Mouse (Mus musculus) hindbrain, embryonic 16.5 days (tissue): ENCODE results near the gene Acadvl. TPM values are rescaled to one million over a fixed set of nuclear protein-coding genes. Genes with fewer than 3 reads are reported as not detected.
"Not testable (repeated sequence)": the region's sequence is repeated elsewhere in the genome, so short reads cannot be mapped to it uniquely, and the experiment has no call there.

Experiments used
- ATAC-seq: fragments of 200-750 bp; cut with Nextera tagmentation; 2 replicates; pipeline ENCODE4 v1.8.0; 2017; ENCODE audit warnings: moderate TSS enrichment, moderate library complexity
- H3K27ac ChIP-seq: fragments of 300-500 bp; sonication (generic); 2 replicates; pipeline ENCODE4 v1.5.1; 2014; ENCODE audit warnings: low read depth, mild to moderate bottlenecking, control low read depth, low read length, moderate library complexity
- H3K27me3 ChIP-seq: fragments of 300-500 bp; sonication (generic); replicated peaks from 2 replicates; pipeline ENCODE4 v1.6.1; 2014; ENCODE audit warnings: low read length; ENCODE audit not compliant: control insufficient read depth, insufficient read depth
- H3K36me3 ChIP-seq: fragments of 300-500 bp; sonication (generic); 2 replicates; pipeline ENCODE4 v1.6.1; 2014; ENCODE audit warnings: mild to moderate bottlenecking, low read length, moderate library complexity, mixed read lengths; ENCODE audit not compliant: control insufficient read depth, insufficient read depth
- H3K4me1 ChIP-seq: fragments of 300-500 bp; sonication (generic); 2 replicates; pipeline ENCODE4 v1.6.1; 2014; ENCODE audit warnings: low read depth, low read length; ENCODE audit not compliant: control insufficient read depth, insufficient read depth
- H3K4me2 ChIP-seq: fragments of 300-500 bp; sonication (generic); 2 replicates; pipeline ENCODE4 v1.6.1; 2014; ENCODE audit warnings: mild to moderate bottlenecking, low read length, control low read depth, moderate library complexity
- H3K4me3 ChIP-seq: fragments of 300-500 bp; sonication (generic); 2 replicates; pipeline ENCODE4 v1.5.1; 2014; ENCODE audit warnings: mild to moderate bottlenecking, low read length, control low read depth, moderate library complexity
- H3K9ac ChIP-seq: fragments of 300-500 bp; sonication (generic); 2 replicates; pipeline ENCODE4 v1.6.1; 2014; ENCODE audit warnings: low read depth, mild to moderate bottlenecking, control low read depth, low read length, moderate library complexity
- H3K9me3 ChIP-seq: fragments of 300-500 bp; sonication (generic); 2 replicates; pipeline ENCODE4 v1.6.1; 2014; ENCODE audit warnings: mild to moderate bottlenecking, low read length, moderate library complexity; ENCODE audit not compliant: control insufficient read depth
- WGBS: fragments of 180-500 bp; shearing (Covaris S2); extraction: QIAGEN DNeasy Blood & Tissue Kit; methylation state at CpG from one replicate; pipeline ENCODE4 v1.1.7; 2014; 5-methylcytosine and 5-hydroxymethylcytosine counted together
- polyA plus RNA-seq: library from polyadenylated mRNA; unstranded; fragments of >200 nt; fragmentation: Nextera tagmentation; extraction: Ambion mirVana; gene quantifications from 2 replicates; pipeline ENCODE4 v1.2.1, GENCODE M21; 2015

Acadvl gene
- polyA plus RNA-seq, 1 experiment from 2014 or later = 66.6 TPM

DNA sequence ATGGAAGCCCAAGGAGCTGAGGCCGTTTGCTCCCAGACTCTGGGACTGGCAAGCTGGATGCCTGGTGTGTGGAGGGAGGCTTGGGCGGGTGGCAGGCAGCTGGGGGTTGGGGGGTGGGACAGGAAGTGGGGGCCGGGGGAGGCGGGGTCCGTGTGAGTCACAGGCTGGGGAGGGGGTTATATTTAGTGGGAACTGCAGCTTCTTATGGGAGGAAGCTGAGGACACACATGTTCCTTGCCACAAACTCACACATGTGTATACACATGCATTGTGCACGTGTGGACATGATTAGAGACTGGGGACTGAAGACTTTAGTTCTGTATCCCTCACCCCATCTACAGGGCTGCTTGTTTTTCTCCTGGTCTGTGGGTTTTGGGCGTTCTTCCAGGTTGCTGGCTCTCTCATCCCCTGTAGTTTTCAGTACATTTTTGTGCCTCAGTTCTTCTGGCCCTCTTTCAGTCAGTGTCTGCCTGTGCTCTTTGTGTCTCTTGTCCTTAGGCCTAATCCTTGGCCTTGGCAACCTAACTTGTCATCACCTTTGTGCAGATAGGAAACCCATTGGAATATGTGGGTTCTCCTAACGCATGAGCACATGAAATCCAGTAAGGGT, 4.9 kb upstream of the Acadvl start:
- 16% methylated on average over 7 of the region's 8 CpGs for WGBS
- peak overlapping the region; percentile 96 for H3K27ac ChIP-seq
- peaks cover 57% of the 10 kb centered on the region for H3K4me1 ChIP-seq
- no peak for ATAC-seq
- H3K4me2 ChIP-seq = peak overlapping the region; percentile 88
- H3K4me3 ChIP-seq = peak overlapping the region; percentile 77
- no peaks in the 10 kb centered on the region for H3K27me3 ChIP-seq
- H3K36me3 ChIP-seq = no peaks in the 10 kb centered on the region
- H3K9ac ChIP-seq = peak overlapping the region; percentile 92
- no peaks in the 10 kb centered on the region for H3K9me3 ChIP-seq

DNA sequence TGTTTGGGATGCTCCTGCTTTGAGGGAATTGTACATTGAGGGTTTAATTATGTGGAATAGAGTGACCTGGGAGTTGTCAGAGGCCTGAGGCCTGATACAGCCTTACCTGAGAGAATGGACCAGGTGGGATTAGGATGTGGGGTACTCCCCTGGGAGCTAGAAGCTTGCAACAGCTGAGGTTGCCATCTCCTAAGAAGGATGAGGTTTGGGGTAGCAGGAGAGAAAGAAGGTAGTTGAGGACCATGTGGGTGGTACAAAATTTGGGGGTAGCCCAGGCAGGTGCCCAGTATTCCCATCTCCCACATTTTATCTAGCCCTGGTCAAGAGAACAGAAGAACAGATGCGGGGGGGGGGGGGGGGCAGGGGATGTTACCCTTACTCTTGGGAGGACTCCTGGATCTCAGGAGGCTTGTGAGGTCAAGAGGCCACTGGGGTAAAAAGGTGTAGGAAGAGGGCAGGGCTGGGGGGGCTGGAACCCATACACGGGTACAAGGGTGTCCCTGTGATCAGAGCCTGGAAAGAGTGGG, 4.3 kb upstream of the Acadvl start:
- peak overlapping the region; percentile 96 for H3K27ac ChIP-seq
- 25% methylated on average over 2 of the region's 2 CpGs for WGBS

DNA sequence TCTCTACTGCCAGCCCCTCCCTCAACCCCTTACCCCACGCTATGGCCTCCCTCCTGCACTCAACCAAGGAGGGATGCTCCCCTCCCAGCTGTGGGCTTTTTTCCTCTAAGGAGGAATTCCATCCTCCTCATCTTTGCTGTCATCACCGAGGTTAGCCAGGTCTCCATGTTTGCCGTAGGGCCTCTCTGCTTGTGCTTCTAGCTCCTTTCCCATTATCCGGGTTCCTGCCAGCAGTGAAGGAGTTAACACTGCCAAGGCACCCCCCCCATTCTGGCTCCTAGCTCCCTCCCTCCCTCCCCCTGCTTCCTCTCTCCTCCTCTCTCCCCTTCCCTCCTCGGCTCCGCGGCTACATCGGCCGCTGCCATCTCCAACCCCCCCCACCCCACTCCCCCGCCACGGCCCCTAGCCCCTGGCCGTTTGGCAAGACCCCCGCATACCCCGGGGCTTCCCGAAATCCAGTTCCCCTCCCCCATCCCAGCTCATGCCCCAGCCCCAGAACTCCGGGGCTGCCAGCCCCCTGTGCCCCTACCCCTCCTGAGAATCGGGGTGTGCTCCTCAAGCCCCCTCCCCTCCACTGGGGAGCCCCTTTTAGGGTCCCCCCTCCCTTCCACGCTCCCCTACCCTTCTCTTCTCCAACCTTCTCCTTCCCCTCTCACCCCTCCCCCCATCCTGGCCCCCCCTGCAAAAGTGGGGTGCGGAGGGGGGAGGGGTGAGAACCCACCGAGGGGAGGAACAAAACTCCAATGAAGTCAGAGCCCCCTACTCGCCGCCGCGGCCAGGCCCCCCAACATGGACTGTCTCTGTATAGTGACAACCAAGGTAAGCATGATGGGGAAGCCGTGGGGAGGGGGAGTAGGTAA, 3.1 kb upstream of the Acadvl start:
- no peaks in the 10 kb centered on the region for H3K36me3 ChIP-seq
- no peaks in the 10 kb centered on the region for H3K9me3 ChIP-seq
- peak overlapping the region; percentile 92 for H3K9ac ChIP-seq
- H3K4me2 ChIP-seq = peak overlapping the region; percentile 88
- peak overlapping the region; percentile 96 for H3K27ac ChIP-seq
- H3K27me3 ChIP-seq = no peaks in the 10 kb centered on the region
- peaks cover 50% of the 10 kb centered on the region for H3K4me1 ChIP-seq
- peak overlapping the region; percentile 77 for H3K4me3 ChIP-seq
- 1% methylated on average over 25 of the region's 25 CpGs for WGBS
- no peak for ATAC-seq

More for the DNA sequence above, 4.3 kb upstream of the Acadvl start:
- peak overlapping the region; percentile 92 for H3K9ac ChIP-seq
- H3K27me3 ChIP-seq = no peaks in the 10 kb centered on the region
- peak overlapping the region; percentile 77 for H3K4me3 ChIP-seq
- H3K9me3 ChIP-seq = no peaks in the 10 kb centered on the region
- no peaks in the 10 kb centered on the region for H3K36me3 ChIP-seq
- peaks cover 55% of the 10 kb centered on the region for H3K4me1 ChIP-seq
- ATAC-seq = no peak
- peak overlapping the region; percentile 88 for H3K4me2 ChIP-seq

DNA sequence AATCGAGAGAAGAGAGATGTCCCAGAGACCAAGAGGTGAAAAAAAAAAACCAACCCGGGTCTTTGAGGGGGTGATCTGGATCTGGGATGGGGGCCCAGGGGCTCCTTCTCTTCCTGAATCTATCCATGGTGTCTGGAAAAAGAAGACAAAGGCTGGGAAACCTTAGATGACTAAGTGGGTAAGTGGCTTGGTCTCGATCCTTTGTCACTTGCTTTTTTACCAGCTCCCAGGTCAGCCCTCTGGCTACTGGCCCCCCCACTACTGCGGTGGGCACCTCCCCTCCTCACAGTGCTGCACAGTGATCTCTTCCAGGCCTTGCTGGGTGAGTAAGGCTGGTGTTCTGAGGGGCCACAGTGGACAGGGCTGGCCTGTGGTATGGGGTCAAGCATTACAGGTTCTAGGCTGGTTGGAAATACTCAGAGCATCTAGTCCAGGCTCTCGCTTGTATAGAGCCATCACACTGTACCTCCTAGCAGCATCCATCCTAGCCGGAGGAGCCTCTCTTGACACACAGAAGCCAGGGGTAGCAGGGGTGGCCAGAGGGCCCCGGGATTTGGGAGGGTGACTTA, 2.1 kb upstream of the Acadvl start:
- Histone ChIP-seq H3K9ac (peak overlapping the region; percentile 92), H3K4me1 (peaks cover 39% of the 10 kb centered on the region), H3K4me3 (peak overlapping the region; percentile 77; the same call in 1 of the 2 replicates), H3K27ac (peak overlapping the region; percentile 96), H3K36me3 (peaks cover 10% of the 10 kb centered on the region), H3K27me3 (no peaks in the 10 kb centered on the region), H3K4me2 (peak overlapping the region; percentile 88), H3K9me3 (no peaks in the 10 kb centered on the region)
- ATAC-seq = no peak
- WGBS = 43% methylated on average over 7 of the region's 7 CpGs

DNA sequence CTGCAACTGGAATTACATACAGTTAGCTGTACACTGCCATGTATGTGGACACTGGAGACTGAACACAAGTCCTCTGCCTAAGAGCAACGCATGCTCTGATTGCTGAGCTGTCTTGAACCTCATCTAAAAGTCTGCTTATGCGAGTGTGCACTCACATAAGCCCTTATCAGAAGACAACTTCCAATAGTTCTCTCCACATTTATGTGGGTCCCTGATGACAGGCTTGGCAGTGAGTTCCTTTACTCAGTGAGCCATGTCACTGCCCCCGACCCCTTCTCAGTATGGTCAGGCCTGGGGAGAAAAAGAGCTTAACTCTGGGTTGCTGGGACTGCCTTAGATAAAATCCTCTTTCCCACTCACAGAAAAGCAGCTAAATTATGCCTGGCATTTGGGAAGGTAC, 1.5 kb upstream of the Acadvl start, which contains the start of gene Dlg4:
Gene Dlg4 (plus strand): TSS at position 274 of the 400 bp plus-strand sequence.
- peaks cover 15% of the 10 kb centered on the region for H3K36me3 ChIP-seq
- peaks cover 35% of the 10 kb centered on the region for H3K4me1 ChIP-seq

DNA sequence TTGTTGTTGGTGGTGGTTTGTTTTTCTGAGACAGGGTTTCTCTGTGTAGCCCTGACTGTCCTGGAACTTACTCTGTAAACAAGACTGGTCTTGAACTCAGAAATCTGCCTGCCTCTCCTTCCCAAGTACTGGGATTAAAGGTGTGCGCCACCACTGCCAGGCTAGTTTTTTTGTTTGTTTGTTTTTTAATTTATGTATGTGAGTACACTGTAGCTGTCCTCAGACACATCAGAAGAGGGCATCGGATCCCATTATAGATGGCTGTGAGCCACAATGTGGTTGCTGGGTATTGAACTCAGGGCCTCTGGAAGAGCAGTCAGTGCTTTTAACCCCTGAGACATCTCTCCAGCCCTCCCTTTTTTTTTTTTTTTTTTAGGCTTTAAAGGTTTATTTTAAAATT, 966 bp upstream of the Acadvl start:
- H3K27ac ChIP-seq, H3K9me3 ChIP-seq, H3K4me2 ChIP-seq, ATAC-seq, H3K4me3 ChIP-seq, H3K9ac ChIP-seq, H3K27me3 ChIP-seq: not testable (repeated sequence)
- Histone ChIP-seq H3K4me1 (peaks cover 35% of the 10 kb centered on the region), H3K36me3 (peaks cover 17% of the 10 kb centered on the region)
- 77% methylated on average over 2 of the region's 2 CpGs for WGBS

More for the DNA sequence above, 1.5 kb upstream of the Acadvl start, which contains the start of gene Dlg4:
- Histone ChIP-seq H3K4me3 (peak within 1 kb of the TSS; percentile 77), H3K27me3 (no peaks in the 10 kb centered on the region), H3K9ac (peak within 1 kb of the TSS; percentile 92), H3K27ac (peak within 1 kb of the TSS; percentile 96), H3K4me2 (peak within 1 kb of the TSS; percentile 88), H3K9me3 (no peaks in the 10 kb centered on the region)
- ATAC-seq = no peak
- WGBS = 79% methylated on average over 3 of the region's 3 CpGs

DNA sequence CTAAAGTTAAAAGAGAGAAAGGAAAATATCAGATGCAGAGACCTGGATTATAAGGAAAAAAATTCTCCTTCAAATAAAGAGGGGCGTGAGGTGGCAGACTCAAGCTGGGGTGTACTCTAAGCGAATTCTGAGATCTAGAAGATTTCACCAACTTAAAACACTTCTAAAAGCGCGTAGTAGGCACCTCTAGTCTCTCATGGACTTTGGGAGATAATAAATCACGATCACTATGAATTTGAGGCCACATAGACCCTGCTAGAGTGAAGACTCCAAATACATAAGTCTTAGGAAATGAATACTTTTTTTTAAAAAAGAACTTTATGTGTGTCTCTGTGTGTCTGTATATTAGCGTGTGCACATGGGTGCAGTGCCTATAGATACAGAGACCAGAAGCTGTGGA, 466 bp upstream of the Acadvl start:
- Histone ChIP-seq H3K9me3 (no peaks in the 10 kb centered on the region), H3K4me1 (peaks cover 33% of the 10 kb centered on the region), H3K36me3 (peaks cover 21% of the 10 kb centered on the region), H3K27ac (no peak overlapping the region), H3K9ac (no peak overlapping the region), H3K27me3 (no peaks in the 10 kb centered on the region), H3K4me3 (peak overlapping the region; percentile 54), H3K4me2 (peak overlapping the region; percentile 70)
- no peak for ATAC-seq
- WGBS = 62% methylated on average over 6 of the region's 6 CpGs

DNA sequence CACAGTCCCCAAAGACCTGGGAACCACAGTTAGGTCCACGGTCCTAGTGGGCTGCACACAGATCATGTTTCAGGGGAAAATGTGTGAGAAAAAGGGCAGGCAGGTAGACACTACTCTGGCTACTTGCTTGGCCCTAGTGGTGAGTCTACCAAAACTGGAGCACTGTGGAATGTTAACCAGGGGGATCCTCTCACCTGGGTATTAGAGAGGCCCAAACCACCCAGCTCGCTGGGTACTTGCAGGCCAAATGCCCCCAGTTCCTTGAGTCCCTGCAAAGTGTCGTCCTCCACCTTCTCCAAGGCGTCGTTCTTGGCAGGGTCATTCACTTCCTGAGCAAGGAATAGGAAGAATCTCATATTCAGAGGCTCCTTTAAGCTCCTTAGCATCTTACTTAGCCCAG, 1.2 kb downstream of the Acadvl start:
- no peak for ATAC-seq
- H3K36me3 ChIP-seq = peaks cover 37% of the 10 kb centered on the region
- no peak overlapping the region for H3K4me3 ChIP-seq
- WGBS = 56% methylated on average over 5 of the region's 5 CpGs
- H3K27me3 ChIP-seq = no peaks in the 10 kb centered on the region
- H3K9ac ChIP-seq = no peak overlapping the region
- peaks cover 18% of the 10 kb centered on the region for H3K4me1 ChIP-seq
- no peaks in the 10 kb centered on the region for H3K9me3 ChIP-seq
- H3K4me2 ChIP-seq = no peak overlapping the region
- H3K27ac ChIP-seq = no peak overlapping the region

DNA sequence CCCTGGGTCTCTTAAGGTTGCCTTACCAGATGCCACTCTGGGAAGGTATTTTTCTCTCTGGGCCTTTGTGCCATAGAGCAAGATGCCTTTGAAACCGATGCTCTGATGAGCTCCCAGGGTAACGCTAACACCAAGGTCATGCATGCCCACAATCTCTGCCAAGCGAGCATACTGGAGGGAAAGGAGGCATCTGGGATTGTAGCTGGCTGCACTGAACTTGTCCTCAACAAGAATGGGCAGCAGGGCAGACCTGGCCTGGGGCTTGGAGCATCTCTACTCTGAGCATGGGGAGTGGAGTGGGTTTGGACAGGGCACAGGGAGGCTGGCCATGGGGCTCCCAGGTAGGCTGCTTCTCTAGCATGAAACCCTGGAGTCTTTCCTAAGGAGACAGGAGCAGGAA, 1.8 kb downstream of the Acadvl start:
- Histone ChIP-seq H3K27me3 (no peaks in the 10 kb centered on the region), H3K9ac (no peak overlapping the region), H3K4me3 (no peak overlapping the region), H3K4me1 (peaks cover 17% of the 10 kb centered on the region), H3K4me2 (no peak overlapping the region), H3K36me3 (peaks cover 43% of the 10 kb centered on the region), H3K27ac (no peak overlapping the region), H3K9me3 (no peaks in the 10 kb centered on the region)
- WGBS = 74% methylated on average over 3 of the region's 3 CpGs
- ATAC-seq = no peak
